Mouse (Mus musculus): ENCODE data around the gene Capn10.

DNA sequence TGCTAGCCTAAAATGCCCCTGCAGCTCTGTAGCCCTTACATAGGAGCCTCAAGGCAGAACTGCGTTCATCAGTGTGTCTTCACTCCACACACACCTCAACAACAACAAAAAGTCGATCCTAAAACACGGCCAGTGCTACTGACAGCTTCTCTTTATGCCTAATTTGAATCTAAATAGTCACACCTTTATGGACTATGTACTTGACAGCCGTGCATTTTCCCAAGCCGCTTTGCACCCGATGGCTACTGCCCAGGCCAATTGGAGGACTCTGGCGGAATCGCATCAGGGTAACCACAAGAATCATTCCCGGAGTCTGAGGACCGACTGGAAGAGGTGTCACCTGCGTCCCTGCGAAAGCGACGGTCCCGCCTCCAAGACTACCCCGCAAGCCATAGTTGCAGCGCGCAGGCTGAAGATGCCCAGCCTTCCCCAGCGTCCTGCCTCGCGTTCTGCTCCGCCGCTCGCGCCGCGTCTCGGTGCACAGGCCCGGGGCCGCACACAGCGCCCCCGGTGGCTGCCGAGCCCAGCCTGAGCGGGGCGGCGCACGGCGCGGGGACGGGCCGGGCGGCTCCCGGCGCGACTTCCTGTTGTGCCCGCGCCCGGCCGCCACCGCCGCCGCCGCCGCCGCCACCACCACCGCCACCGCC, 23.8 kb upstream of the Capn10 start, which contains the start of gene Rnpepl1:
- TF ChIP-seq CTCF (IDR thresholded peaks at IDR 0.05; ENCODE audit: borderline replicate concordance, control insufficient read depth, extremely low read depth, insufficient read depth, low read length, poor library complexity) (peak; percentile 90), POLR2A (IDR thresholded peaks at IDR 0.05; ENCODE audit: control insufficient read depth, extremely low read depth, insufficient read depth, low read length, poor library complexity) (peak; percentile 20; the same call in 1 of the 2 replicates)
